Mouse (Mus musculus) bone marrow, adult 2 months (tissue): ENCODE results near the gene Ciapin1. TPM values are rescaled to one million over a fixed set of nuclear protein-coding genes. Genes with fewer than 3 reads are reported as not detected.

ENCODE experiments used
- H3K27ac ChIP-seq: fragments of 200-500 bp; 2 replicates; pipeline ENCODE4 v1.5.1; 2012; ENCODE audit warnings: low read depth, mild to moderate bottlenecking, control low read depth, inconsistent platforms, low read length; ENCODE audit not compliant: control insufficient read depth, poor library complexity, insufficient read depth
- H3K4me1 ChIP-seq: fragments of 200-500 bp; 2 replicates; pipeline ENCODE4 v1.6.1; 2011; ENCODE audit warnings: low read length; ENCODE audit not compliant: control insufficient read depth, insufficient read depth
- H3K4me3 ChIP-seq: fragments of 200-500 bp; replicated peaks from 2 replicates; pipeline ENCODE3; 2011; ENCODE audit warnings: mild to moderate bottlenecking, low read depth, low read length, control low read depth; ENCODE audit not compliant: control insufficient read depth
- CTCF ChIP-seq: fragments of 200-500 bp; IDR thresholded peaks from 2 replicates; pipeline ENCODE4 v1.5.1; 2011; ENCODE audit warnings: low read length, control low read depth; ENCODE audit not compliant: control insufficient read depth, insufficient read depth
- POLR2A ChIP-seq: fragments of 200-500 bp; IDR thresholded peaks from 2 replicates; pipeline ENCODE4 v1.6.1; 2011; ENCODE audit warnings: low read depth, mild to moderate bottlenecking, control low read depth, low read length, borderline replicate concordance; ENCODE audit not compliant: control insufficient read depth
- WGBS: fragments of 180-500 bp; shearing (Covaris S2); methylation state at CpG from one replicate; pipeline ENCODE4 v1.1.7; 2018; 5-methylcytosine and 5-hydroxymethylcytosine counted together
- polyA plus RNA-seq: library from polyadenylated mRNA; stranded (reverse); fragments of >200 nt; gene quantifications from 2 replicates; pipeline ENCODE4 v1.2.4, GENCODE M21; 2011; ENCODE audit warnings: low replicate concordance; ENCODE audit not compliant: missing spikeins, insufficient read depth, insufficient read length

The Ciapin1 gene
- polyA plus RNA-seq, 1 experiment: 38.1 TPM

DNA sequence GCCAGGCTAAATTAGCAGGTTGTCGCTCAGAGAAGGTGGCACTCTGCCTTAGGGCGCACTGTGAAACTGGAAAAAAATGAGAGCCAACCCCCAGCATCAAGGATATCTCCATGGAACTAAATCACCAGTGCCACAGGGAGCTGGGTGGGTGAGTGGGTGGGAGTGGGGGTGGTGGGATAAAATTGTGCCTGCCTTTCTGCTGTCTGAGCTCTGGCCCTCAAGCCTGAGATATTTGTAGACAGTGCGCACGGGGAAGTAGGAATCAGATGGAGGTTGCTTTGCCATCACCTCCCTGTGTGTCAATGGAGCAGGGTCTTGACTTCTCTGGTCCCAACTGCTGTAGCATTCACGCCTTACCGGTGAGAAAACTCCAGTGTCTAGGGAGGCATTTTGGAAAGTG is 65.1 kb downstream of the Ciapin1 start:
- Histone ChIP-seq H3K4me1 (no peaks in the 10 kb centered on the region), H3K4me3 (no peak overlapping the region), H3K27ac (no peak overlapping the region)
- 83% methylated on average over 6 of the region's 6 CpGs for WGBS
- no peak for TF ChIP-seq CTCF
- no peak for TF ChIP-seq POLR2A

DNA sequence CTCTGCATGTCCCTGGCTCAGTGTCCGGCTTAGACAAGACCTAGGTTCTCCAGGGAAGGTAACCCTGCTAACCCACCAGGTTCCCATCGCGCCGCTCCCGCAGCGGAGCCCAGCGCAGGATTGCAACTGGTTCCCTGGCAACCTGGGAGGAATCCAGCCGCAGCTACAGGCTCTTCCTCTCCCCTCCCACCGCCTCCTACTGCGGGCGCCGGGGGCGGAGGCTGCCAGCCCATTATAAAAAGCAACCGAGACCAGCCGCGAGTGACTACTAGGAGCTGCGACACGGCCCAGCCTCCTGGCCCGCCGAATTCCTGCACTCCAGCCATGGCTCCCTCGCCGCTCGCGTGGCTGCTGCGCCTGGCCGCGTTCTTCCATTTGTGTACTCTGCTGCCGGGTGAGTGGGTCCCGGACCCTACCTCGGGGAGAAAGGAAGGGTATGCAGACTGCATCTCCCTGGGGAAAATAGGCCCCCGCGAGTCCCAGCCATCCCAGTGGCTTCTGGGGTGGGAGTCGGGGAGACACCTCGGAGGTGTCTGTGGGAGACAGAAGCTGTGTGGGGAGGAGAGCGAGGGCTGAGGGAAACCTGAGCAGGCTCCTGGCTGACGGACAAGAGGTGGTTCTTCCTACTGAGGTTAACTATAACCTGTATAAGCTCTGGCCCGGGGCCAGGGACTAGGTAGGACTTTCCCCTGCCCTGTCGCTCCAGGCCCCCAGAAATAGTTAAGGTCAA is 66.1 kb downstream of the Ciapin1 start, which contains the start of gene Cx3cl1:
TSS of gene Cx3cl1 (plus strand) at position 69 of the 730 bp plus-strand sequence.
- H3K4me1 ChIP-seq: no peaks in the 10 kb centered on the region
- TF ChIP-seq POLR2A (no peak), CTCF (no peak)
- WGBS: 2% methylated on average over 38 of the region's 38 CpGs
- H3K4me3 ChIP-seq: no peak within 1 kb of the TSS
- H3K27ac ChIP-seq: no peak within 1 kb of the TSS

DNA sequence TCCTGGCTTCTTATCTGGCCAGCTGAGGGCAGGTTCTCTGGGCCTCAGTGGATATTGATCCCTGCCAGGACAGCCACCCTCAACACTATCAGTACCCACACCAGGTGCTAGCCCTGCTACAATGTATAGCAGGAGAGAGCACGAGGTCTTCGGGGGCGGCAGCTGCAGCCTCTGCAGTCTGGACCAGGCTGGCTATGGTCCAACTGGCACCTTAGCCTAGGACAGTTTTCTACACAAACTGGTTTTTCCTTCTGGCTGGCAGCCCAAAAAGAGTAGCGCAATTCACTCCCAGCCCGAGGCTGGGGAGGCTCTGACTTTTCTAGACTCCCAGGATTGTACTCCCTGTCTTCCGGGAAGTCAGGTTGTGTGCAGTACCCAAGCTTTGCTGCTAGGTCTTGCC is 67.2 kb downstream of the Ciapin1 start:
- Histone ChIP-seq H3K4me1 (no peaks in the 10 kb centered on the region), H3K4me3 (no peak overlapping the region), H3K27ac (no peak overlapping the region)
- WGBS: 27% methylated on average over 6 of the region's 6 CpGs
- TF ChIP-seq CTCF (no peak), POLR2A (no peak)

Other genes with a start within 250 kb of the Ciapin1 start
- 8.7 and 9.5 TPM in 2 replicates for gene Rspry1, start 236.4 kb downstream of the Ciapin1 start, polyA plus RNA-seq
- 42.7 and 45.8 TPM in 2 replicates for gene Fam192a, start 236.4 kb downstream of the Ciapin1 start, polyA plus RNA-seq
- gene Arl2bp, start 171.8 kb downstream of the Ciapin1 start, polyA plus RNA-seq: 32.9 and 36.3 TPM in 2 replicates
- not detected in 2 replicates for gene Pllp, start 142.1 kb downstream of the Ciapin1 start, polyA plus RNA-seq
- 0.57 TPM in 1 of 2 replicates, not detected in the other for gene Ccl22, start 92.8 kb downstream of the Ciapin1 start, polyA plus RNA-seq
- 3.6 TPM in 1 of 2 replicates, not detected in the other for gene Cx3cl1, start 66.3 kb downstream of the Ciapin1 start, polyA plus RNA-seq
- gene Ccl17, start 27.9 kb downstream of the Ciapin1 start, polyA plus RNA-seq: not detected in 2 replicates
- 21.8 and 35.8 TPM in 2 replicates for gene Coq9, start within 50 bp of the Ciapin1 start, polyA plus RNA-seq
- 33.6 and 37.9 TPM in 2 replicates for gene Polr2c, start 19.1 kb upstream of the Ciapin1 start, polyA plus RNA-seq
- 3.0 and 5.6 TPM in 2 replicates for gene Dok4, start 38.0 kb upstream of the Ciapin1 start, polyA plus RNA-seq
- 0.70 and 2.8 TPM in 2 replicates for gene Ccdc102a, start 79.7 kb upstream of the Ciapin1 start, polyA plus RNA-seq
- gene Adgrg5, start 85.3 kb upstream of the Ciapin1 start, polyA plus RNA-seq: 0.92 and 2.5 TPM in 2 replicates
- 30.1 and 41.3 TPM in 2 replicates for gene Adgrg1, start 136.4 kb upstream of the Ciapin1 start, polyA plus RNA-seq
- 18.7 and 63.0 TPM in 2 replicates for gene Adgrg3, start 179.3 kb upstream of the Ciapin1 start, polyA plus RNA-seq
- gene Drc7, start 216.7 kb upstream of the Ciapin1 start, polyA plus RNA-seq: 2.8 and 3.1 TPM in 2 replicates
- gene Katnb1, start 242.8 kb upstream of the Ciapin1 start, polyA plus RNA-seq: 4.4 and 21.7 TPM in 2 replicates